20 mouse cellular contexts compared by ENCODE assay signal in genomic region chr6:39113141-39113540, GRCm38 (mm10). TPM values are rescaled to one million over a fixed set of nuclear protein-coding genes. Genes with fewer than 3 reads are reported as not detected.
DNase-seq lines count a peak whose midpoint lies in the region; ATAC-seq and TF ChIP-seq lines count a peak whose summit lies in the region.
"Had no signal": no experiment of that assay in that cellular context is flagged by ENCODE, and none has a peak within 500 bp of the region (broad histone marks: within the 10 kb centered on the region; RNA-seq: fewer than 3 reads in every experiment).

No protein-coding gene starts in this region.

- 77% methylated on average over 3 of the region's 3 CpGs for WGBS in midbrain, postnatal 0 days

- ATAC-seq in midbrain, postnatal 0 days (ENCODE audit: low FRiP score): no peak
- ATAC-seq: forebrain, embryonic 15.5 days; intestine, embryonic 15.5 days had no signal

- intact Hi-C loops in left cerebral cortex, adult 2 months (cut with DNase I): no loop called here

- no peaks in the 10 kb centered on the region for H3K9me3 ChIP-seq in midbrain, postnatal 0 days (ENCODE audit: low read length)
- H3K9me3 ChIP-seq: embryonic facial prominence, embryonic 12.5 days; forebrain, embryonic 15.5 days; heart, embryonic 15.5 days; hindbrain, embryonic 10.5 days; intestine, embryonic 15.5 days had no signal

- no peak overlapping the region for H3K4me3 ChIP-seq in midbrain, postnatal 0 days (ENCODE audit: low read depth, low read length)
- H3K4me3 ChIP-seq in left cerebral cortex, adult 2 months: no peak overlapping the region
- H3K4me3 ChIP-seq: embryonic facial prominence, embryonic 12.5 days; forebrain, embryonic 15.5 days; heart, embryonic 15.5 days; hindbrain, embryonic 10.5 days; intestine, embryonic 15.5 days had no signal

- DNase-seq in cerebellum, adult 11 months: peak; percentile 45
- DNase-seq in cerebellum, adult 18-20 months: peak; percentile 56 to 67
- DNase-seq in cerebellum, adult 9-11 months: peak; percentile 85
- DNase-seq in cerebellum, postnatal 36 days: peak; percentile 52 to 65
- no peak for DNase-seq in midbrain, postnatal 0 days (ENCODE audit: low spot score)
- DNase-seq in left cerebral cortex, adult 2 months (ENCODE audit: extremely low spot score in 1 of 2, low spot score in 2 of 2): no peak
- DNase-seq in ovary, adult 18-20 months (ENCODE audit: low spot score): no peak
- DNase-seq: adrenal gland, adult 2 months; adrenal gland, postnatal 25 days; gastrocnemius, postnatal 36 days; heart, adult 18-20 months; heart, postnatal 14 days; kidney, adult 18-20 months had no signal

- no peak overlapping the region for H3K9ac ChIP-seq in midbrain, postnatal 0 days (replicated peaks; ENCODE audit: low read length, poor library complexity, severe bottlenecking)
- H3K9ac ChIP-seq: embryonic facial prominence, embryonic 12.5 days; forebrain, embryonic 15.5 days; heart, embryonic 15.5 days; hindbrain, embryonic 14.5 days; intestine, embryonic 15.5 days had no signal

- no peak overlapping the region for H3K27ac ChIP-seq in midbrain, postnatal 0 days (ENCODE audit: low read depth, low read length)
- H3K27ac ChIP-seq in left cerebral cortex, adult 2 months: no peak overlapping the region
- H3K27ac ChIP-seq: embryonic facial prominence, embryonic 12.5 days; forebrain, embryonic 15.5 days; heart, embryonic 15.5 days; hindbrain, embryonic 10.5 days; hindbrain, embryonic 14.5 days; intestine, embryonic 15.5 days had no signal

- no peaks in the 10 kb centered on the region for H3K36me3 ChIP-seq in midbrain, postnatal 0 days (ENCODE audit: insufficient read depth, low read length)
- H3K36me3 ChIP-seq: embryonic facial prominence, embryonic 12.5 days; forebrain, embryonic 15.5 days; hindbrain, embryonic 10.5 days; intestine, embryonic 15.5 days had no signal

- H3K4me1 ChIP-seq in midbrain, postnatal 0 days (ENCODE audit: insufficient read depth, low read length): no peaks in the 10 kb centered on the region
- H3K4me1 ChIP-seq: embryonic facial prominence, embryonic 12.5 days had no signal

- no peak for TF ChIP-seq CTCF in midbrain, postnatal 0 days (IDR thresholded peaks at IDR 0.05)
- TF ChIP-seq CTCF in left cerebral cortex, adult 2 months (IDR thresholded peaks at IDR 0.05): no peak

- H3K27me3 ChIP-seq in midbrain, postnatal 0 days (ENCODE audit: insufficient read depth, low read length): 0 out of 2 replicates have a peak, but pooled peaks cover 17% of the 10 kb centered on the region
- H3K27me3 ChIP-seq: heart, embryonic 15.5 days; intestine, embryonic 15.5 days had no signal

- H3K4me2 ChIP-seq in midbrain, postnatal 0 days (ENCODE audit: low read depth, low read length, poor library complexity, severe bottlenecking): no peak overlapping the region
- H3K4me2 ChIP-seq: embryonic facial prominence, embryonic 12.5 days; forebrain, embryonic 15.5 days; heart, embryonic 11.5 days; heart, embryonic 15.5 days; hindbrain, embryonic 14.5 days; intestine, embryonic 15.5 days had no signal

RNA-seq across cellular contexts. Expression of gene Parp12, which starts 5.0 kb away (rescaled TPM):
- total RNA-seq in midbrain, postnatal 0 days (2014; rRNA removed): 4.2 and 9.1 TPM in 2 replicates
- 2.8 and 3.1 TPM in 2 replicates for polyA plus RNA-seq in midbrain, postnatal 0 days (2015; fragmentation: Nextera tagmentation; extraction: Ambion mirVana)
- total RNA-seq in left cerebral cortex, adult 2 months (2021): 1 to 10 TPM; 5.2 to 5.5 TPM

Comparison
In these comparisons a context has a peak if more than half of its experiments do, and no peak if none do; other contexts are left out.
1. DNase-seq: peak in cerebellum, adult 11 months (single experiment), cerebellum, adult 18-20 months (2 of 2), cerebellum, adult 9-11 months (single experiment) and cerebellum, postnatal 36 days (2 of 2); none in midbrain, postnatal 0 days (single experiment), left cerebral cortex, adult 2 months (0 of 2) and ovary, adult 18-20 months (single experiment).